Mouse (Mus musculus) intestine, embryonic 16.5 days (tissue): ENCODE data around the gene Ang. TPM values are rescaled to one million over a fixed set of nuclear protein-coding genes. Genes with fewer than 3 reads are reported as not detected.
A peak's percentile ranks its signal among the peaks of the same experiment; 100 is the strongest.

ENCODE experiments used
- ATAC-seq: fragments of 200-750 bp; cut with Nextera tagmentation; 2 replicates; pipeline ENCODE4 v1.8.0; 2017; ENCODE audit warnings: moderate TSS enrichment, moderate library complexity
- H3K27ac ChIP-seq: fragments of 300-500 bp; sonication (generic); 2 replicates; pipeline ENCODE4 v1.5.1; 2014; ENCODE audit warnings: mild to moderate bottlenecking, low read length
- H3K27me3 ChIP-seq: fragments of 300-500 bp; sonication (generic); replicated peaks from 2 replicates; pipeline ENCODE4 v1.6.1; 2014; ENCODE audit warnings: low read length, control low read depth, mixed read lengths; ENCODE audit not compliant: control insufficient read depth, insufficient read depth
- H3K36me3 ChIP-seq: fragments of 300-500 bp; sonication (generic); 2 replicates; pipeline ENCODE4 v1.6.1; 2014; ENCODE audit warnings: low read length, control low read depth; ENCODE audit not compliant: control insufficient read depth, insufficient read depth
- H3K4me1 ChIP-seq: fragments of 300-500 bp; sonication (generic); 2 replicates; pipeline ENCODE4 v1.6.1; 2014; ENCODE audit warnings: low read length, control low read depth, mixed read lengths; ENCODE audit not compliant: control insufficient read depth, insufficient read depth
- H3K4me2 ChIP-seq: fragments of 300-500 bp; sonication (generic); 2 replicates; pipeline ENCODE4 v1.6.1; 2014; ENCODE audit warnings: low read depth, low read length, control low read depth
- H3K4me3 ChIP-seq: fragments of 300-500 bp; sonication (generic); 2 replicates; pipeline ENCODE4 v1.5.1; 2014; ENCODE audit warnings: mild to moderate bottlenecking, low read length
- H3K9ac ChIP-seq: fragments of 300-500 bp; sonication (generic); 2 replicates; pipeline ENCODE4 v1.6.1; 2014; ENCODE audit warnings: low read depth, low read length
- H3K9me3 ChIP-seq: fragments of 300-500 bp; sonication (generic); 2 replicates; pipeline ENCODE4 v1.6.1; 2016; ENCODE audit warnings: low read length, control low read depth; ENCODE audit not compliant: control insufficient read depth
- WGBS: fragments of 180-500 bp; shearing (Covaris S2); extraction: QIAGEN DNeasy Blood & Tissue Kit; methylation state at CpG from one replicate; pipeline ENCODE4 v1.1.7; 2014; 5-methylcytosine and 5-hydroxymethylcytosine counted together
- polyA plus RNA-seq: library from polyadenylated mRNA; unstranded; fragments of >200 nt; fragmentation: Nextera tagmentation; extraction: Ambion mirVana; gene quantifications from 2 replicates; pipeline ENCODE4 v1.2.1, GENCODE M21; 2015

The Ang gene
- polyA plus RNA-seq, 1 experiment from 2014 or later, result 76.1 TPM

DNA sequence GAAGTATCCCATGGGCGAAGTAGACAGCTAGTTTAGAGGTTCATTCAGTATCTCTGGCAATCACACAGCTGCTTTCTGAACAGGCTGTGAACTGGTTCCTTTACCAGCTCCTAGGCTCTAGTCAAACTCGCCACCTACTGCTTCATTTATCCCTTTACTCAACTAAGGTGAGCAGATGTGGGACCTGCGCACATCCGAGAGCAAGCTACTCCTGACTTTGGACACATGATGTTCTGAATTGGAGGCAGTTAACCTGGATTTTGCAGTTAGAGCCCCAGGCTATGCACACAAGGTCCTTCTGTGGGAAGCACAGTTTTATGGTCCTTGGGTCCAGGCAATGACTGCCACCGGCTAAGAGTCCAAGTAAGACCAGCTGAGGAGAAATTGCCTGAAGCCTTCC, 30.2 kb upstream of the Ang start:
- no peak for ATAC-seq
- WGBS, result 92% methylated on average over 5 of the region's 5 CpGs
- H3K36me3 ChIP-seq, result no peaks in the 10 kb centered on the region

GRCm38 (mm10) chr14:51068956-51069355, 22.0 kb upstream of the Ang start:
- Histone ChIP-seq H3K4me2 (no peak overlapping the region), H3K4me1 (peaks cover 8% of the 10 kb centered on the region; the same call in 1 of the 2 replicates), H3K36me3 (no peaks in the 10 kb centered on the region), H3K9me3 (no peaks in the 10 kb centered on the region), H3K9ac (no peak overlapping the region), H3K4me3 (no peak overlapping the region), H3K27me3 (no peaks in the 10 kb centered on the region), H3K27ac (no peak overlapping the region)
- no peak for ATAC-seq
- WGBS, result 56% methylated on average over 5 of the region's 5 CpGs

More for the DNA sequence above, 30.2 kb upstream of the Ang start:
- Histone ChIP-seq H3K9ac (no peak overlapping the region), H3K4me3 (no peak overlapping the region), H3K9me3 (no peaks in the 10 kb centered on the region), H3K4me2 (no peak overlapping the region), H3K27ac (no peak overlapping the region), H3K4me1 (no peaks in the 10 kb centered on the region), H3K27me3 (no peaks in the 10 kb centered on the region)

DNA sequence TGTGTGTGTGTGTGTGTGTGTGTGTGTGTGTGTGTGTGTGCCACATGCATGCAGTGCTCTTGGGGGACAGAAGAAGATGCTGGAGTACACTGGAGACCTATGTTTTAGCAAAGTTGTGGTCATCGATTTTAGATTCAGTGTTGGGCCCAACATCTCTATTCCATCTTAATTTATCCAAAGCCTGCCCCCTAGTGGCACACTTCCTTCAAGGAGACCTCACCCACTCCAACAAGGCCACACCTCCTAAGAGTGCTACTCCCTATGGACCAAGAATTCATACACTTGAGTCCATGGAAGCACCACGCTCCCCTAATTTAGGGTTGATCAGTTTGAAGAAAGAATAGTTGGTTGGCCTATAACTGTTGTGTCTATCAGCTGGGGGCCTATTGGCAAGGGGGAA, 21.3 kb upstream of the Ang start:
- H3K4me3 ChIP-seq, result no peak overlapping the region
- no peak overlapping the region for H3K9ac ChIP-seq
- H3K4me1 ChIP-seq, result peaks cover 8% of the 10 kb centered on the region; the same call in 1 of the 2 replicates
- ATAC-seq, result no peak
- no peaks in the 10 kb centered on the region for H3K36me3 ChIP-seq
- 94% methylated on average over 2 of the region's 2 CpGs for WGBS
- H3K27me3 ChIP-seq, result no peaks in the 10 kb centered on the region
- H3K9me3 ChIP-seq, result no peaks in the 10 kb centered on the region
- no peak overlapping the region for H3K27ac ChIP-seq
- no peak overlapping the region for H3K4me2 ChIP-seq

DNA sequence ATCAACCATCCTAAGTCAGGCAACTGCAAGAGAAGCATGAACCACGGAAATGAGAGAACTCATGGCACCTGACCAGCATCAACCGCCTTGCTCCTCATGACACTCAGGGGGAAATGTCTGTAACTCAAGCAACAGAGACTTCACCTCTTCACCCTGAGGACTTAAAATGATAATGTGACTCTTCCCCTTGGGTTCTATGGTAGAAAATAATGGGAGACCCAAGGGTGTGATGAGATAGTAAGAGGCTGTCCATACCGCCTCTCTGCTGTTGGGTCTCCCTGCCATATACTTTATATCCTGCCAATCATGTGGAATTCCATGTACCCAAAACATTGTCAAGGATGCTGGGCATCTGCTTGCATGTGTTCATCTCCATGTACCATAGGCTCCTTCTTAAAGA, 16.6 kb upstream of the Ang start, which contains the start of gene Olfr750:
Gene Olfr750 (minus strand): TSS at position 101 of the 400 bp plus-strand sequence.
- 88% methylated on average over 3 of the region's 3 CpGs for WGBS
- H3K4me1 ChIP-seq, result no peaks in the 10 kb centered on the region
- H3K36me3 ChIP-seq, result no peaks in the 10 kb centered on the region
- no peak within 1 kb of the TSS for H3K4me2 ChIP-seq
- H3K9ac ChIP-seq, result no peak within 1 kb of the TSS
- H3K27me3 ChIP-seq, result no peaks in the 10 kb centered on the region
- no peaks in the 10 kb centered on the region for H3K9me3 ChIP-seq
- no peak within 1 kb of the TSS for H3K27ac ChIP-seq
- no peak for ATAC-seq
- H3K4me3 ChIP-seq, result no peak within 1 kb of the TSS

DNA sequence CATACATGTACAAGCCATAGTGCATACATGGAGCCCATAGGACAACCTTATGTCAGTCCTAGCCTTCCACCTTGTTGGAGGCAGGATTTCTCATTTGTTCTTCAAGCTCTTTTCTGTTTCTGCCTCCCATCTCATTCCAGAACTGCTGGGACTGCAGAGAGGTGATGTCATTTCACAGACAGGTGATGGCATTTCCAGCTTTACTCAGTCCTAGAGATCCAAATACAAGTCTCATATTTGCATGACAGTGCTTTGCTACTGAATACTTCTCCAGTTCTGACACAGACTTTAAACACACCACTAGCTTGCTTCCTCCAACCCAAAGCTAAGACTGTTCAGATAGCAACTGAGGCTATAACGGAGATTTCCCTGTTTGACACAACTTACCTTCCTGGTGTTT, 11.8 kb upstream of the Ang start:
- no peak for ATAC-seq
- Histone ChIP-seq H3K27me3 (no peaks in the 10 kb centered on the region), H3K27ac (no peak overlapping the region), H3K4me3 (no peak overlapping the region), H3K36me3 (no peaks in the 10 kb centered on the region), H3K9me3 (no peaks in the 10 kb centered on the region), H3K9ac (no peak overlapping the region), H3K4me2 (no peak overlapping the region), H3K4me1 (peaks cover 3% of the 10 kb centered on the region; the same call in 1 of the 2 replicates)
- 85% methylated on average over 1 of the region's 1 CpGs for WGBS

- Histone ChIP-seq H3K27me3 (no peaks in the 10 kb centered on the region), H3K4me1 (peaks cover 3% of the 10 kb centered on the region; the same call in 1 of the 2 replicates), H3K4me2 (no peak overlapping the region), H3K27ac (no peak overlapping the region), H3K36me3 (no peaks in the 10 kb centered on the region), H3K9ac (no peak overlapping the region), H3K4me3 (no peak overlapping the region), H3K9me3 (no peaks in the 10 kb centered on the region)
- peak; percentile 86 for ATAC-seq
- 61% methylated on average over 2 of the region's 2 CpGs for WGBS
Observed at GRCm38 (mm10) chr14:51081035-51081434, 9.9 kb upstream of the Ang start.

DNA sequence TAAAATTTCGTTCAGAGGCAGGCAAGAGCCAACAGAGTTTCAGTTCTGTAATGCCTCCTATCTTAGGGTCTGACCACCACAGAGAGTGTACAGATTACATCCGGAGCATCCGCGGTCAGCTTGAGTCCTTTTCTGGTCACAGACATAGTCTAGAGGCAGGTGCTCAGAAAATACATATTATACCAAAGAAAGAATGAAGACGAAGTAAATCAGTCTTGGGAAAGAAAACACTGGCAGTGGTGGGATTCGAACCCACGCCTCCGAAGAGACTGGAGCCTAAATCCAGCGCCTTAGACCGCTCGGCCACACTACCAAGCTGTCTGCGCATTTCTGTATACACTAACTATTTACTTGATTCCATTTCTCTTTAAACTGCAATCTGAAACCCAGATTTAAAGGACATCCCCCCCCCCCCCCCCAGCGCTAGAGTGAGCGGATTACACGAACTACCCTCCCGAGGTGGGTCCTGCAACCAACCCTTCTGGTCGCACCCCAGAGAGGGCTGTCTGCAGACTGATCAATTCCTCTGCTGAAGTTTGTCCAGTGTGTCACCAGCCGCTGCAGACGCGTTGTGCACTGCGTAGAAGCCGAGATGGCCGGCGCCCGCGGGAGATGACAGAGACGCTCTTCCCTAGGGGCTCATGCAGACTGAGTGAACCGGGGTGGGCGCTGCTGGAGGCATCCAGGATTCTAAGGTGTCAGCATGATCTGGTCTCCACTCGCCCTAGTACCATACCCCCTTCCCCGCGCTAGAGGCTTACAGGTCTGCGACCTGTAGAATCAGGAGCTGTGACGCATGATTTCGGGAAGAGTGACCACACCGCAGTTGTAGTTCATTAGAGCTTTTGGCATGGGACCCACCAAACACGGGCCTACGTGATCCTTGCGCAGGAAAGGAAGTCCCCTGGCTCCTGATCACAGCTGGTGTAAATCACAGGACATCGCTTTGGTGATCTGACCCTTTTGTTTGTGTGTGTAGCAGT, 8.1 kb upstream of the Ang start:
- H3K4me3 ChIP-seq, result peak overlapping the region; percentile 63
- H3K27me3 ChIP-seq, result no peaks in the 10 kb centered on the region
- peak overlapping the region; percentile 72 for H3K9ac ChIP-seq
- no peaks in the 10 kb centered on the region for H3K36me3 ChIP-seq
- WGBS, result 4% methylated on average over 38 of the region's 40 CpGs
- H3K4me2 ChIP-seq, result peak overlapping the region; percentile 79
- peaks cover 3% of the 10 kb centered on the region; the same call in 1 of the 2 replicates for H3K4me1 ChIP-seq
- peak; percentile 54 for ATAC-seq
- H3K27ac ChIP-seq, result 0 out of 2 replicates have a peak overlapping the region, but pooled peaks have one; percentile 21
- no peaks in the 10 kb centered on the region for H3K9me3 ChIP-seq

DNA sequence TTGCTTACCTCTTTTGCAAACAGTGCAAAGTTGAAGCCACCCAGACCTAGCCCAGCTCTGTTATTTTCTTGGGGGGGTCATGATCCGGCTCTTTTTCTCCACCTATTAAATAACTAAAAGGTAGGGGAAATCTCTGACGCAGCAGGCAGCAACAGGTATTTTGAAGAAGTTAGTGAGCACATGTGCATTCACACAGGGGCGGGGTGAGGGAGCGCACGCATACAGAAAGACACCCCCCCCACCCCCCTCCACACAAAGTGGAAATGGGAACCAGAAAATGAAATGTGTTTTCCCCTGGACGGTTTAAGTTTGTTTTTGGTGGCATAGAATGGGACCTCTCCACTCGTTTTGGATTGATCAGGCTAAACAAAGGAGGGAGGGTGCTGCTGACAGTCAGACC, 7.1 kb upstream of the Ang start:
- Histone ChIP-seq H3K9ac (no peak overlapping the region), H3K9me3 (no peaks in the 10 kb centered on the region), H3K36me3 (no peaks in the 10 kb centered on the region), H3K4me2 (peak overlapping the region; percentile 79), H3K4me3 (peak overlapping the region; percentile 63), H3K27ac (no peak overlapping the region), H3K27me3 (no peaks in the 10 kb centered on the region), H3K4me1 (peaks cover 5% of the 10 kb centered on the region; the same call in 1 of the 2 replicates)
- no peak for ATAC-seq
- WGBS, result 23% methylated on average over 7 of the region's 7 CpGs

DNA sequence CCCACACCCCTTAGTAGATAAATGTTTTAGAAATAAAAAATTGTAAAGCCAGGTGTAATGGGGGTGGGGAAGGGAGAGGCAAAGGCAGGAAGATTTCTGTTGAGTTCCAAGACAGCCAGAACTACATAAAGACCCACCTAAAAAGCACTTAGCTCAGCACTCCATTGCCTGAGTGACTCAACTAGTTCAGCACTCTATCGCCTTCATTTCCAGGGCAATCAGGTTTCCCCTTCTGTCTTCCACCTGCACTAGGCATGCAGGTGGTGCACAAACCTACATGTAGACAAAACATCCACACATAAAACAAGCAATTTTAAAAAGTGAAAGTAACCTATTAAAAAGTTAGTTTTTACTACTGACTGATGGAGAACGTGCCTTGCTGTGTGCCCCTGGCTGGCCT, 5.9 kb upstream of the Ang start:
- ATAC-seq, result no peak
- no peak overlapping the region for H3K4me3 ChIP-seq
- H3K9me3 ChIP-seq, result no peaks in the 10 kb centered on the region
- H3K9ac ChIP-seq, result no peak overlapping the region
- H3K4me2 ChIP-seq, result no peak overlapping the region
- H3K27me3 ChIP-seq, result no peaks in the 10 kb centered on the region
- no peak overlapping the region for H3K27ac ChIP-seq
- no peaks in the 10 kb centered on the region for H3K36me3 ChIP-seq
- 77% methylated on average over 2 of the region's 2 CpGs for WGBS
- peaks cover 5% of the 10 kb centered on the region; the same call in 1 of the 2 replicates for H3K4me1 ChIP-seq
